Mouse (Mus musculus) ES-E14 (cell line): ENCODE results near the gene Masp2. TPM values are rescaled to one million over a fixed set of nuclear protein-coding genes. Genes with fewer than 3 reads are reported as not detected.

Experiments used
- DNase-seq: peaks from one replicate; pipeline ENCODE4 v3.0.0-alpha.2; 2013; ENCODE audit warnings: low read depth, low spot score
- H3K27ac ChIP-seq: 2 replicates; pipeline ENCODE4 v1.5.1; 2012; ENCODE audit warnings: low read depth, mild to moderate bottlenecking, low read length, moderate library complexity, mixed read lengths; ENCODE audit not compliant: poor library complexity, insufficient read depth, severe bottlenecking
- H3K36me3 ChIP-seq: 2 replicates; pipeline ENCODE4 v1.6.1; 2012; ENCODE audit warnings: mild to moderate bottlenecking, low read length, moderate library complexity, mixed read lengths; ENCODE audit not compliant: control insufficient read depth, poor library complexity, insufficient read depth, severe bottlenecking
- H3K4me1 ChIP-seq, 2 experiments: fragments of 150-350 bp in 1 of 2; sonication (generic) in 1 of 2; 2 replicates each; pipeline ENCODE4 v1.6.1; 2012; ENCODE audit warnings: low read length in 2 of 2, mild to moderate bottlenecking in 1 of 2, mixed read lengths in 1 of 2; ENCODE audit not compliant: control insufficient read depth in 2 of 2, insufficient read depth in 2 of 2, poor library complexity in 1 of 2
- H3K4me3 ChIP-seq, 2 experiments: fragments of 150-350 bp in 1 of 2; sonication (generic) in 1 of 2; 2 replicates each; pipeline ENCODE4 v1.5.1; 2012; ENCODE audit warnings: low read length in 2 of 2, low read depth in 1 of 2, mild to moderate bottlenecking in 1 of 2, mixed read lengths in 1 of 2; ENCODE audit not compliant: insufficient read depth in 1 of 2, poor library complexity in 1 of 2, severe bottlenecking in 1 of 2
- H3K9ac ChIP-seq: 2 replicates; pipeline ENCODE4 v1.6.1; 2012; ENCODE audit warnings: low read depth, mild to moderate bottlenecking, low read length, mixed read lengths; ENCODE audit not compliant: poor library complexity, insufficient read depth, severe bottlenecking
- H3K9me3 ChIP-seq: fragments of 150-350 bp; sonication (generic); 2 replicates; pipeline ENCODE4 v1.6.1; 2012; ENCODE audit warnings: low read depth, mild to moderate bottlenecking, low read length; ENCODE audit not compliant: control insufficient read depth, insufficient read depth
- CHD2 ChIP-seq: IDR thresholded peaks from 2 replicates; pipeline ENCODE4 v1.6.1; 2014; ENCODE audit warnings: mild to moderate bottlenecking, low read depth, low read length, inconsistent platforms
- HCFC1 ChIP-seq: IDR thresholded peaks from 2 replicates; pipeline ENCODE4 v1.6.1; 2012; ENCODE audit warnings: low read length, inconsistent platforms, borderline replicate concordance; ENCODE audit not compliant: insufficient read depth
- MAFK ChIP-seq: IDR thresholded peaks from 2 replicates; pipeline ENCODE4 v1.6.1; 2014; ENCODE audit warnings: mild to moderate bottlenecking, low read depth, low read length, inconsistent platforms; ENCODE audit not compliant: insufficient read depth
- ZC3H11A ChIP-seq: IDR thresholded peaks from 2 replicates; pipeline ENCODE4 v1.6.1; 2012; ENCODE audit warnings: low read depth, mild to moderate bottlenecking, inconsistent platforms, low read length, borderline replicate concordance
- ZNF384 ChIP-seq: IDR thresholded peaks from 2 replicates; pipeline ENCODE4 v1.6.1; 2012; ENCODE audit warnings: low read depth, low read length, inconsistent platforms
- in situ Hi-C, 2 experiments: fragments of 600-800 bp; cut with MboI; formaldehyde crosslinking; loops; one replicate each; pipeline ENCODE4 v1.15.1; 2025; ENCODE audit warnings: low sequenced_read_pairs in 2 of 2, inconsistent platforms in 1 of 2; ENCODE audit not compliant: unreplicated experiment in 2 of 2
- total RNA-seq: library from RNA; depleted of rRNA; stranded (reverse); fragments of 300-350 nt; gene quantifications from 2 replicates; pipeline ENCODE4 v1.2.3, GENCODE M21; 2012

The Masp2 gene
- total RNA-seq, 1 experiment = 3.7 TPM

GRCm38 (mm10) chr4:148656691-148657258 is 54.4 kb downstream of the Masp2 start:
- H3K27ac ChIP-seq = no peak overlapping the region
- no peak overlapping the region for H3K4me3 ChIP-seq
- no peaks in the 10 kb centered on the region for H3K9me3 ChIP-seq
- in situ Hi-C loops = no loop called here
- H3K4me1 ChIP-seq = peaks cover 0 to 6% of the 10 kb centered on the region in 2 experiments; a peak in 2 of 4 replicates
- no peak for DNase-seq
- TF ChIP-seq ZC3H11A (no peak), ZNF384 (no peak), MAFK (no peak), CHD2 (no peak), HCFC1 (no peak)
- H3K9ac ChIP-seq = no peak overlapping the region
- no peaks in the 10 kb centered on the region for H3K36me3 ChIP-seq

- no peaks in the 10 kb centered on the region for H3K9me3 ChIP-seq
- peaks cover 0 to 10% of the 10 kb centered on the region in 2 experiments; a peak in 2 of 4 replicates for H3K4me1 ChIP-seq
- H3K36me3 ChIP-seq = no peaks in the 10 kb centered on the region
- DNase-seq = no peak
- H3K27ac ChIP-seq = no peak overlapping the region
- no peak overlapping the region for H3K9ac ChIP-seq
- in situ Hi-C loops = no loop called here
- no peak for TF ChIP-seq ZNF384
- TF ChIP-seq ZC3H11A = no peak
- peak overlapping the region in 1 of 2 experiments; percentile 32; a peak in 1 of 4 replicates for H3K4me3 ChIP-seq
Observed at GRCm38 (mm10) chr4:148657776-148658175, 55.4 kb downstream of the Masp2 start.

GRCm38 (mm10) chr4:148660174-148660573 is 57.8 kb downstream of the Masp2 start:
- Histone ChIP-seq H3K4me1 (peaks cover 0 to 10% of the 10 kb centered on the region in 2 experiments; a peak in 2 of 4 replicates), H3K9ac (no peak overlapping the region), H3K4me3 (no peak overlapping the region), H3K36me3 (no peaks in the 10 kb centered on the region), H3K9me3 (no peaks in the 10 kb centered on the region), H3K27ac (no peak overlapping the region)
- no peak for TF ChIP-seq ZNF384
- TF ChIP-seq ZC3H11A = no peak
- no peak for TF ChIP-seq CHD2
- no peak for TF ChIP-seq HCFC1
- no peak for TF ChIP-seq MAFK
- in situ Hi-C loops = no loop called here
- DNase-seq = no peak

DNA sequence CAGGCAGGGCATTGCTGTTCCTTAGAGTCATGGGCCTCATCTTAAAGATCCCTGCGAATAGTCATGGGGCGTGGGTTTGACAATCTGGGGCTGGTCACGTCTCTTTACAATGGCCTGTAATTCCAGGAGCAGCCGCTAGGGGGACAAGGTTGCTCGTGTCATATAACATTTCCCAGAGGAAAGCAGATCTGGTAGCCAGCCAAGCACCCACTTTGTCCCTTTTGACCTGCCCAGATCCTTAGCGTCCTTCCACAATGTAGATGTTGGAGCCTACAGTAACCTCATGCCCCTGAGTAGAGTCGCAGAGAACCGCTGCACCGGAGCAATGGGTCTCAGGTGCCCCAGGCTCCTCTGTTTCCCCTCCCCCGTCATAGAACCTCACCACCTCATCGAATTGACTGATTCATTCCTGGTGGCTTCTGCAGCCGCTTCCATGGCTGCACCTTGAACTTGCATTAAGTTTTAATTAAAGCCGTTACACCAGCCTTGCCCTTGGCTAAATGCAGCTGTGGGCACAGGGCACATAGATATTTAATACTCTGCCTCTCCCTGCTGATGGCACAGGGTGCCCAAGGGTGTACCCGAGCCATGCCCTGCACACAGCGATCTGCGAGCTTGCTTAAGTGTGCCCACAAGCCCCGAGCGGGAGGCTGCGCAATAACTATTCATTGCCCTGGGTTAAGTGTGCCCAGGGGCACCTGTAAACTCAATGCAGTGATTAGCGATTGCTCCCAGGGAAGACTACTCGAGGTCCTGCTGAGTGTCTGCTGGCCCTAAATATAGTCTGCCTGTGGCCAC is 60.0 kb downstream of the Masp2 start:
- no peak overlapping the region for H3K27ac ChIP-seq
- no peak overlapping the region; a peak in 1 of 4 replicates for H3K4me3 ChIP-seq
- H3K9ac ChIP-seq = peak overlapping the region; percentile 45; the same call in 1 of the 2 replicates
- H3K9me3 ChIP-seq = no peaks in the 10 kb centered on the region
- in situ Hi-C loops = no loop called here
- H3K4me1 ChIP-seq = peaks cover 0 to 8% of the 10 kb centered on the region in 2 experiments; a peak in 1 of 4 replicates
- no peaks in the 10 kb centered on the region for H3K36me3 ChIP-seq
- no peak for TF ChIP-seq ZNF384
- TF ChIP-seq CHD2 = no peak
- no peak for TF ChIP-seq HCFC1
- peak; percentile 75 for DNase-seq
